Mouse (Mus musculus) cortical plate, adult 2 months (tissue): Measurements from ENCODE around the gene Fabp7. TPM values are rescaled to one million over a fixed set of nuclear protein-coding genes. Genes with fewer than 3 reads are reported as not detected.

Experiments used
- H3K27ac ChIP-seq: fragments of 200-500 bp; 2 replicates; pipeline ENCODE4 v1.5.1; 2012; ENCODE audit warnings: low read length, control low read depth, inconsistent platforms; ENCODE audit not compliant: insufficient read depth
- H3K4me1 ChIP-seq: fragments of 200-500 bp; 2 replicates; pipeline ENCODE4 v1.6.1; 2011; ENCODE audit warnings: low read length; ENCODE audit not compliant: control insufficient read depth, insufficient read depth
- H3K4me3 ChIP-seq: fragments of 200-500 bp; 2 replicates; pipeline ENCODE4 v1.5.1; 2011; ENCODE audit warnings: mild to moderate bottlenecking, low read length, control low read depth; ENCODE audit not compliant: insufficient read depth
- CTCF ChIP-seq: fragments of 200-500 bp; IDR thresholded peaks from 2 replicates; pipeline ENCODE4 v1.5.1; 2011; ENCODE audit warnings: mild to moderate bottlenecking, control low read depth, low read length; ENCODE audit not compliant: insufficient read depth; ENCODE audit errors: extremely low read depth
- POLR2A ChIP-seq: fragments of 200-500 bp; IDR thresholded peaks from 2 replicates; pipeline ENCODE4 v1.6.1; 2011; ENCODE audit warnings: mild to moderate bottlenecking, low read length, control low read depth; ENCODE audit not compliant: insufficient read depth; ENCODE audit errors: extremely low read depth
- polyA plus RNA-seq: library from polyadenylated mRNA; depleted of rRNA; stranded (reverse); fragments of >200 nt; gene quantifications from 2 replicates; pipeline ENCODE4 v1.2.3, GENCODE M21; 2012; rRNA removed

Fabp7 gene
- polyA plus RNA-seq, 1 experiment = 66.2 TPM

GRCm38 (mm10) chr10:57835094-57835493 is 50.4 kb downstream of the Fabp7 start:
- Histone ChIP-seq H3K27ac (no peak overlapping the region), H3K4me3 (no peak overlapping the region), H3K4me1 (no peaks in the 10 kb centered on the region)
- no peak for TF ChIP-seq CTCF
- TF ChIP-seq POLR2A = no peak

GRCm38 (mm10) chr10:57835982-57836381 is 51.3 kb downstream of the Fabp7 start:
- no peak overlapping the region for H3K4me3 ChIP-seq
- H3K4me1 ChIP-seq = no peaks in the 10 kb centered on the region
- no peak for TF ChIP-seq CTCF
- TF ChIP-seq POLR2A = no peak
- no peak overlapping the region for H3K27ac ChIP-seq

Other genes starting within 250 kb of the Fabp7 start
- 13.1 and 14.6 TPM in 2 replicates for gene Pkib, start 152.9 kb upstream of the Fabp7 start, polyA plus RNA-seq
- 41.6 and 45.0 TPM in 2 replicates for gene Smpdl3a, start 9.5 kb downstream of the Fabp7 start, polyA plus RNA-seq